Mouse (Mus musculus) intestine, postnatal 0 days (tissue): ENCODE data around the gene Lpp. TPM values are rescaled to one million over a fixed set of nuclear protein-coding genes. Genes with fewer than 3 reads are reported as not detected.
A peak's percentile ranks its signal among the peaks of the same experiment; 100 is the strongest.

Experiments used
- ATAC-seq: fragments of 200-750 bp; cut with Nextera tagmentation; 2 replicates; pipeline ENCODE4 v1.8.0; 2017; ENCODE audit warnings: mild to moderate bottlenecking, moderate TSS enrichment, moderate library complexity
- H3K27ac ChIP-seq: fragments of 300-500 bp; sonication (generic); 2 replicates; pipeline ENCODE4 v1.5.1; 2014; ENCODE audit warnings: mild to moderate bottlenecking, low read depth, low read length, moderate library complexity
- H3K27me3 ChIP-seq: fragments of 300-500 bp; sonication (generic); replicated peaks from 2 replicates; pipeline ENCODE4 v1.6.1; 2014; ENCODE audit warnings: low read length, mixed read lengths; ENCODE audit not compliant: control insufficient read depth, insufficient read depth
- H3K36me3 ChIP-seq: fragments of 300-500 bp; sonication (generic); 2 replicates; pipeline ENCODE4 v1.6.1; 2014; ENCODE audit warnings: mild to moderate bottlenecking, moderate library complexity; ENCODE audit not compliant: control insufficient read depth, insufficient read depth
- H3K4me1 ChIP-seq: fragments of 300-500 bp; sonication (generic); replicated peaks from 2 replicates; pipeline ENCODE4 v1.6.1; 2014; ENCODE audit warnings: antibody characterized with exemption, low read length, mixed read lengths; ENCODE audit not compliant: control insufficient read depth, insufficient read depth
- H3K4me2 ChIP-seq: fragments of 300-500 bp; sonication (generic); replicated peaks from 2 replicates; pipeline ENCODE4 v1.6.1; 2014; ENCODE audit warnings: low read depth, mild to moderate bottlenecking, moderate library complexity
- H3K4me3 ChIP-seq: fragments of 300-500 bp; sonication (generic); 2 replicates; pipeline ENCODE4 v1.5.1; 2014; ENCODE audit warnings: low read depth, low read length
- H3K9ac ChIP-seq: fragments of 300-500 bp; sonication (generic); 2 replicates; pipeline ENCODE4 v1.6.1; 2014; ENCODE audit warnings: mild to moderate bottlenecking, low read depth, low read length
- H3K9me3 ChIP-seq: fragments of 300-500 bp; sonication (generic); 2 replicates; pipeline ENCODE4 v1.6.1; 2016; ENCODE audit warnings: mixed run types; ENCODE audit not compliant: control insufficient read depth
- CTCF ChIP-seq: sonication (generic); IDR thresholded peaks from 2 replicates; pipeline ENCODE4 v1.5.1; 2016; ENCODE audit warnings: low read depth, mild to moderate bottlenecking, control low read depth, antibody characterized with exemption, moderate library complexity
- WGBS: fragments of 180-500 bp; shearing (Covaris S2); extraction: QIAGEN DNeasy Blood & Tissue Kit; methylation state at CpG from one replicate; pipeline ENCODE4 v1.1.7; 2014; 5-methylcytosine and 5-hydroxymethylcytosine counted together
- polyA plus RNA-seq: library from polyadenylated mRNA; unstranded; fragments of >200 nt; fragmentation: Nextera tagmentation; extraction: Ambion mirVana; gene quantifications from 2 replicates; pipeline ENCODE4 v1.2.1, GENCODE M21; 2015

Lpp gene
- polyA plus RNA-seq, 1 experiment from 2014 or later, result 32.8 TPM

GRCm38 (mm10) chr16:24448493-24448845 is 55.2 kb downstream of the Lpp start:
- H3K4me3 ChIP-seq, result no peak overlapping the region
- peak overlapping the region; percentile 44 for H3K4me2 ChIP-seq
- 32% methylated on average over 2 of the region's 2 CpGs for WGBS
- no peaks in the 10 kb centered on the region for H3K27me3 ChIP-seq
- ATAC-seq, result no peak
- TF ChIP-seq CTCF, result no peak
- H3K4me1 ChIP-seq, result peaks cover 30% of the 10 kb centered on the region
- H3K9ac ChIP-seq, result no peak overlapping the region
- peak overlapping the region; percentile 71; the same call in 1 of the 2 replicates for H3K27ac ChIP-seq
- no peaks in the 10 kb centered on the region for H3K9me3 ChIP-seq
- H3K36me3 ChIP-seq, result peaks cover 14% of the 10 kb centered on the region

GRCm38 (mm10) chr16:24449806-24450205 is 56.5 kb downstream of the Lpp start:
- Histone ChIP-seq H3K27me3 (no peaks in the 10 kb centered on the region), H3K9me3 (no peaks in the 10 kb centered on the region), H3K27ac (peak overlapping the region; percentile 83), H3K4me1 (peaks cover 33% of the 10 kb centered on the region), H3K4me2 (peak overlapping the region; percentile 42), H3K4me3 (0 out of 2 replicates have a peak overlapping the region, but pooled peaks have one; percentile 1), H3K9ac (no peak overlapping the region), H3K36me3 (peaks cover 12% of the 10 kb centered on the region)
- TF ChIP-seq CTCF, result no peak
- 17% methylated on average over 8 of the region's 8 CpGs for WGBS
- ATAC-seq, result peak; percentile 89

GRCm38 (mm10) chr16:24450256-24450655 is 56.9 kb downstream of the Lpp start:
- ATAC-seq, result no peak
- no peaks in the 10 kb centered on the region for H3K27me3 ChIP-seq
- TF ChIP-seq CTCF, result no peak
- H3K27ac ChIP-seq, result peak overlapping the region; percentile 83
- no peaks in the 10 kb centered on the region for H3K9me3 ChIP-seq
- WGBS, result 34% methylated on average over 5 of the region's 5 CpGs
- no peak overlapping the region for H3K9ac ChIP-seq
- H3K36me3 ChIP-seq, result peaks cover 8% of the 10 kb centered on the region
- H3K4me2 ChIP-seq, result peak overlapping the region; percentile 42
- H3K4me1 ChIP-seq, result peaks cover 35% of the 10 kb centered on the region
- no peak overlapping the region for H3K4me3 ChIP-seq

- Histone ChIP-seq H3K27ac (no peak overlapping the region), H3K4me1 (peaks cover 40% of the 10 kb centered on the region), H3K4me3 (no peak overlapping the region), H3K36me3 (peaks cover 5% of the 10 kb centered on the region; the same call in 1 of the 2 replicates), H3K9me3 (no peaks in the 10 kb centered on the region), H3K4me2 (no peak overlapping the region), H3K9ac (no peak overlapping the region), H3K27me3 (no peaks in the 10 kb centered on the region)
- no peak for TF ChIP-seq CTCF
- ATAC-seq, result no peak
- WGBS, result 50% methylated on average over 5 of the region's 5 CpGs
These were observed 57.8 kb downstream of the Lpp start for GRCm38 (mm10) chr16:24451123-24451522.

- peaks cover 36% of the 10 kb centered on the region for H3K4me1 ChIP-seq
- H3K27ac ChIP-seq, result no peak overlapping the region
- no peak overlapping the region for H3K4me2 ChIP-seq
- no peak overlapping the region for H3K4me3 ChIP-seq
- no peak overlapping the region for H3K9ac ChIP-seq
- ATAC-seq, result no peak
- peaks cover 5% of the 10 kb centered on the region; the same call in 1 of the 2 replicates for H3K36me3 ChIP-seq
- H3K27me3 ChIP-seq, result no peaks in the 10 kb centered on the region
- WGBS, result 87% methylated on average over 4 of the region's 4 CpGs
- no peaks in the 10 kb centered on the region for H3K9me3 ChIP-seq
- no peak for TF ChIP-seq CTCF
These were observed 60.2 kb downstream of the Lpp start for GRCm38 (mm10) chr16:24453536-24453935.

GRCm38 (mm10) chr16:24454493-24454892 is 61.2 kb downstream of the Lpp start:
- Histone ChIP-seq H3K4me1 (peaks cover 29% of the 10 kb centered on the region), H3K9ac (no peak overlapping the region), H3K9me3 (no peaks in the 10 kb centered on the region), H3K4me3 (no peak overlapping the region), H3K4me2 (no peak overlapping the region), H3K27me3 (no peaks in the 10 kb centered on the region), H3K27ac (no peak overlapping the region), H3K36me3 (peaks cover 5% of the 10 kb centered on the region; the same call in 1 of the 2 replicates)
- ATAC-seq, result no peak
- WGBS, result 10% methylated on average over 4 of the region's 4 CpGs
- no peak for TF ChIP-seq CTCF
